Mouse (Mus musculus) hindbrain, postnatal 0 days (tissue): Measurements from ENCODE around the gene Pax2. TPM values are rescaled to one million over a fixed set of nuclear protein-coding genes. Genes with fewer than 3 reads are reported as not detected.

Source experiments
- ATAC-seq: fragments of 200-750 bp; cut with Nextera tagmentation; 2 replicates; pipeline ENCODE4 v1.8.0; 2017; ENCODE audit warnings: mild to moderate bottlenecking, moderate TSS enrichment, moderate library complexity
- DNase-seq: peaks from one replicate; pipeline ENCODE4 v3.0.0-alpha.2; 2015; ENCODE audit warnings: low spot score
- H3K27ac ChIP-seq: fragments of 300-500 bp; sonication (generic); 2 replicates; pipeline ENCODE4 v1.5.1; 2014; ENCODE audit warnings: mild to moderate bottlenecking
- H3K27me3 ChIP-seq: fragments of 300-500 bp; sonication (generic); 2 replicates; pipeline ENCODE4 v1.6.1; 2014; ENCODE audit warnings: low read length, mixed read lengths; ENCODE audit not compliant: insufficient read depth
- H3K36me3 ChIP-seq: fragments of 300-500 bp; sonication (generic); 2 replicates; pipeline ENCODE4 v1.6.1; 2014; ENCODE audit warnings: low read length, mixed read lengths; ENCODE audit not compliant: insufficient read depth
- H3K4me1 ChIP-seq: fragments of 300-500 bp; sonication (generic); 2 replicates; pipeline ENCODE4 v1.6.1; 2014; ENCODE audit warnings: antibody characterized with exemption, low read length, mixed read lengths; ENCODE audit not compliant: insufficient read depth
- H3K4me2 ChIP-seq: fragments of 300-500 bp; sonication (generic); 2 replicates; pipeline ENCODE4 v1.6.1; 2014; ENCODE audit warnings: low read depth, mild to moderate bottlenecking, low read length, moderate library complexity, mixed read lengths
- H3K4me3 ChIP-seq: fragments of 300-500 bp; sonication (generic); 2 replicates; pipeline ENCODE4 v1.5.1; 2014; ENCODE audit warnings: low read length
- H3K9ac ChIP-seq: fragments of 300-500 bp; sonication (generic); replicated peaks from 2 replicates; pipeline ENCODE4 v1.6.1; 2014; ENCODE audit warnings: mild to moderate bottlenecking, low read length, moderate library complexity, mixed read lengths
- H3K9me3 ChIP-seq: fragments of 300-500 bp; sonication (generic); 2 replicates; pipeline ENCODE4 v1.6.1; 2016; ENCODE audit warnings: low read length, mixed read lengths
- CTCF ChIP-seq: IDR thresholded peaks from 2 replicates; pipeline ENCODE4 v1.5.1; 2016; ENCODE audit warnings: antibody characterized with exemption, control low read depth, low read depth
- WGBS: fragments of 180-500 bp; shearing (Covaris S2); extraction: QIAGEN DNeasy Blood & Tissue Kit; methylation state at CpG from one replicate; pipeline ENCODE4 v1.1.7; 2014; 5-methylcytosine and 5-hydroxymethylcytosine counted together
- polyA plus RNA-seq: library from polyadenylated mRNA; unstranded; fragments of >200 nt; fragmentation: Nextera tagmentation; extraction: Ambion mirVana; gene quantifications from 2 replicates; pipeline ENCODE4 v1.2.1, GENCODE M21; 2015
- total RNA-seq: library from RNA; depleted of rRNA; stranded (reverse); fragments of >200 nt; gene quantifications from 2 replicates; pipeline ENCODE4 v1.2.3, GENCODE M21; 2014

Gene Pax2
- total and polyA plus RNA-seq, 2 experiments from 2014 or later, result 8.1 to 11.2 TPM

DNA sequence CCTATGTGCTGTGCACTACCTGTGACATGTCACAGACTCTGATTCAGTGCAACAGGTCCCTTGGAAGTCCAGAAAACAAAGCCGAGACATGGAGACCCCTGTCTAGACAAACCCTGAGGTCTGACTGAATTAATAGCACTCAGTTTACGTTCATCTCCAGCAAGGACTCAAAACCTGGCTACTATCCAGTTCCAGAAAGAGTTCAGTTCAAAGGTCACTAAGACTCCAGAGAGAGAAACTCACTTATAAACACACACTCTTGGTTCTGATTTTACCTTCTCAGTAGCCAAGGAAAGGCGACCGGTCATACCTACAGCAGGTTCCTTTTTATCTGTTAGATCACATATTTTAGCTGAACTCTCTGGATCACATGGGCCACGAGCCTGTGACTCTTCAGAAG lies 43.3 kb downstream of the Pax2 start:
- ATAC-seq (no peak), DNase-seq (no peak)
- no peak overlapping the region for H3K27ac ChIP-seq
- 82% methylated on average over 5 of the region's 5 CpGs for WGBS
- TF ChIP-seq CTCF, result no peak
- H3K4me2 ChIP-seq, result no peak overlapping the region
- no peak overlapping the region for H3K9ac ChIP-seq
- H3K4me3 ChIP-seq, result no peak overlapping the region
- no peaks in the 10 kb centered on the region for H3K27me3 ChIP-seq
- no peaks in the 10 kb centered on the region for H3K36me3 ChIP-seq
- no peaks in the 10 kb centered on the region for H3K9me3 ChIP-seq
- H3K4me1 ChIP-seq, result peaks cover 10% of the 10 kb centered on the region; the same call in 1 of the 2 replicates

DNA sequence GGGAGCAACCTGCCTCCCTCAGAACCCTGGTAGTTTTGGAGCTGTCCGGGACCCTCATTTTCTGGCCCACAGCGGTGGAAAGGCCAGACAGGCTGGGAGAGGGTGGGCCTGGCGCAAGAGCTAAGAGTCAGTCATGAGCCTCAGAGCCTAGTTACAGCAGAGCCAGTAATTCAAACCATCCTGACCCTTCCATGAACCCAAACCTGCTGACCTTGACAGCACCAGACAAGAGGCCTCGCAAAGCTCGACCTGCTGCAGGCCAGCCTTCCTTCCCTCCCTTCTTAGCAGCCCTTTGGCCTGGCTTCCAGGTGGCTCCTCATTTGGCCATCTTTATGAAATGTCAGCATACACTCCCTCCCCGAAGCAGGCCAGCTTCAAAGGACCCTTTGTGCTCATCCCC lies 44.5 kb downstream of the Pax2 start:
- no peak overlapping the region for H3K4me3 ChIP-seq

DNA sequence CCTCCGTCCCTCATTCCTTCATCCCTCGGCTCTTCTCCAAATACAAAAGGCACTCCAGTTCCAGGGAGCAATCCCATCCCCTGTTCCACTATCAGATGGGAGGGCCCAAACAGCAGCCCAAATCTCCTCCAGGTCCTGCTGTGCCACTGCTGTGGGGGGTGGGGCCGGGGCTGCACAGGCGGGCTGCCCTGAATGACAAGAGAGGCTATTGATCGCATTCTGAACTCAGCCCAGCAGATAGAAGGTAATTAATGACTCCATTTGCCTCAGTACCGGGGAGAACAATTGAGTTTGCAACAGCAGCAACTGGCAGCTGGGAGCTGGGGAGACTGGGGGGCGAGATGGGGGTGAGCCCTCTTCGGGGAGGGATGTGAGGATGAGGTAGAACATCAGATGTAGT lies 52.9 kb downstream of the Pax2 start:
- H3K36me3 ChIP-seq, result no peaks in the 10 kb centered on the region
- H3K4me2 ChIP-seq, result no peak overlapping the region
- DNase-seq (no peak), ATAC-seq (no peak)
- TF ChIP-seq CTCF, result no peak
- H3K27ac ChIP-seq, result no peak overlapping the region
- H3K27me3 ChIP-seq, result no peaks in the 10 kb centered on the region
- no peaks in the 10 kb centered on the region for H3K9me3 ChIP-seq
- WGBS, result 8% methylated on average over 8 of the region's 8 CpGs
- H3K4me1 ChIP-seq, result no peaks in the 10 kb centered on the region; the same call in 1 of the 2 replicates
- no peak overlapping the region for H3K9ac ChIP-seq
- H3K4me3 ChIP-seq, result no peak overlapping the region

More for the DNA sequence above, 44.5 kb downstream of the Pax2 start:
- TF ChIP-seq CTCF, result no peak
- H3K27ac ChIP-seq, result no peak overlapping the region
- WGBS, result 61% methylated on average over 6 of the region's 6 CpGs
- no peak for ATAC-seq
- H3K27me3 ChIP-seq, result no peaks in the 10 kb centered on the region
- peaks cover 10% of the 10 kb centered on the region; the same call in 1 of the 2 replicates for H3K4me1 ChIP-seq
- no peak overlapping the region for H3K4me2 ChIP-seq
- H3K9ac ChIP-seq, result no peak overlapping the region
- no peaks in the 10 kb centered on the region for H3K9me3 ChIP-seq
- H3K36me3 ChIP-seq, result no peaks in the 10 kb centered on the region
- DNase-seq, result no peak

DNA sequence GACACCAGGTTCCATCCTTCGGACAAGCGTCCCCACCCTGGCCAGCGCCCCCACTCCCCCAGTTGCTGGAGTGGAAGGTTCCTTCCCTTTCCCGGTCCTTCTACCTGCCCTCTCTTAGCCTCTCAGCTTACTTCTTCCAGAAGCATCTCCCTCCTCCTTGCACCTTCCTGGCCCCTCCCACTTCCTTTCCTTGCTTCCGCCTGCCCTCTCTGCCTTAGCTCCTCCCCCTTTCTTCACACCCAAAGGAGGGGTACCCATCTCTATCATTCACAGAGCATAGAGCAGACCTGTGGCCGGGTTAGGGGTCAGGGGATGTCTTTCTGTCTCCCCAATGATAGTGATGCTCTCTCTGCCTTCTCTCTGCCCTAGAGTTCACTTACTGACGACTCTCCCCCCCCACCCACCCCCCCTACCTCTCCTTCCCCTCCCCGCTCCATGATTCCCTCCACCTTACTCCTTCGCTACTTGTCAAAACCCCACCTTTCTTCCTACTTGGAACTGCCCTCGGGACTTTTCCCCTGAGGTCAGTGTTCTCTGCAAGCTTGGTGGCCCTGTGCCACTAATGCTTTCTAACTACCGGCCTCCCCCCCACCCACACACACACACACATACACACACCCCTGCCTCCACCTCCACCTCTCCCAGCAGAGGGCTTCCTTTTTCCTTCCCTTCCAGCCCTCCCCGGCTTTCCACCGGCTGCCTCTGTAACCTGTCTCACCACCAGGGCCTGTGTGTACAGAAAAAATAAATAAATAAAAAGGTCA lies 57.0 kb downstream of the Pax2 start:
- H3K4me1 ChIP-seq, result no peaks in the 10 kb centered on the region; the same call in 1 of the 2 replicates
- 73% methylated on average over 13 of the region's 13 CpGs for WGBS
- H3K27ac ChIP-seq, result no peak overlapping the region

DNA sequence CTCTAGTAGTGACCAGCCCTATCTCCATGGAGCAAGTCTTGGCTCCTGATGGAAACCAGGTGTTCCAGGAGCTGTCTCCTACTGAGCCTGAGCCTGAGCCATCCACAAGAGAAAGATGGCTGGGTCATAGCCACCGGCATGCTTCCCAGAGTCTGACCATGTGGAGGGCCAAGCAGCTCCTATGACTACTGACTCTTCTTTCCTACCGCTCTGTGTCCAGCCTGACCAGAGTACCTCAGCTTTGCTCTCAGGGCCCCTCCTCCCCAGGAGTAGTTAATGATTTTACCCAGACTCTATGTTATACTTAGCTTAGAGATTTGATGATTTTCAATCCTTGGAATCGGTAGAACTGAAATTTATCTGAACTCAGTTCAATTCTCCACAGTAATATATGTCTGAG lies 59.3 kb downstream of the Pax2 start:
- no peak for ATAC-seq
- Histone ChIP-seq H3K27ac (no peak overlapping the region), H3K4me2 (no peak overlapping the region), H3K9ac (no peak overlapping the region), H3K4me1 (no peaks in the 10 kb centered on the region), H3K36me3 (no peaks in the 10 kb centered on the region), H3K4me3 (no peak overlapping the region), H3K27me3 (no peaks in the 10 kb centered on the region), H3K9me3 (no peaks in the 10 kb centered on the region)
- no peak for DNase-seq
- TF ChIP-seq CTCF, result no peak
- WGBS, result 85% methylated on average over 3 of the region's 3 CpGs

More for the DNA sequence above, 57.0 kb downstream of the Pax2 start:
- DNase-seq (no peak), ATAC-seq (no peak)
- Histone ChIP-seq H3K9me3 (no peaks in the 10 kb centered on the region), H3K4me3 (no peak overlapping the region), H3K9ac (no peak overlapping the region), H3K36me3 (no peaks in the 10 kb centered on the region), H3K4me2 (no peak overlapping the region), H3K27me3 (no peaks in the 10 kb centered on the region)
- TF ChIP-seq CTCF, result no peak

DNA sequence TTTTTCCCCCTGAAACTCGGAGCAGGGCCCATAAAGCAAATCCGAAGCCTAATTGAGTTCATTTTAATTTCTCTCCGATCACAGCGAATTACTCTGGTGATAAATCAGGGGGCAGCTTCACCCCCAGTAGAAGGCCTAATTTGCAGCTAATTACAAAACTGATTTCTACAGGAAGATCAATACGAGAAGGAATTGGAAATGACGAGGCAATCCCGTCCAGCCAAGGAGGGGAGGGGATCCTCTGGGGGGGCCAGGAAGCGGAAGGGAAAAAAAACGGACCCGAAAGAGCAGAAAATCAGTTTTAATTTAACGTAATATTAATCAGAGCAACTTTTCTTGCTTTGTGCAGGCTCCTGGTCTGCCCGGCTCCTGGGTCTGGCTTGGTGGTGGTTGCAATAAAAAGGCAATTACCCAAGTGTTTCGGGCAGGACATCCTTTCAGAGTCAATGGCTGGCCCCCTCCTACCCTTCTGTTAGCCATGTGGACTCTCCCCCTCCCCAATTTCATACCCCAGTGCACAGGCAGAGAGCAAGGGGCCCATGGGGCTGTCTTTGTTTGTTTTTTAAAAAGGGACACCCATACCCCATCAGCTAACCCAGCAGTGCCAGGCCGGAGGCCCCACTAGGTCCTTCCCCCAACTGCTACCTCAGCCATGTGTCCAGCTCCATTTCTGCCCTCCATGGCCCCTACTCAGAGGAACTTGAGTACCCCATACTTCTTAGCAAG lies 61.7 kb downstream of the Pax2 start:
- Histone ChIP-seq H3K4me3 (no peak overlapping the region), H3K9ac (no peak overlapping the region), H3K36me3 (no peaks in the 10 kb centered on the region), H3K4me1 (no peaks in the 10 kb centered on the region), H3K4me2 (no peak overlapping the region), H3K27me3 (no peaks in the 10 kb centered on the region), H3K9me3 (no peaks in the 10 kb centered on the region), H3K27ac (no peak overlapping the region)
- ATAC-seq (no peak), DNase-seq (no peak)
- 49% methylated on average over 14 of the region's 14 CpGs for WGBS
- no peak for TF ChIP-seq CTCF

DNA sequence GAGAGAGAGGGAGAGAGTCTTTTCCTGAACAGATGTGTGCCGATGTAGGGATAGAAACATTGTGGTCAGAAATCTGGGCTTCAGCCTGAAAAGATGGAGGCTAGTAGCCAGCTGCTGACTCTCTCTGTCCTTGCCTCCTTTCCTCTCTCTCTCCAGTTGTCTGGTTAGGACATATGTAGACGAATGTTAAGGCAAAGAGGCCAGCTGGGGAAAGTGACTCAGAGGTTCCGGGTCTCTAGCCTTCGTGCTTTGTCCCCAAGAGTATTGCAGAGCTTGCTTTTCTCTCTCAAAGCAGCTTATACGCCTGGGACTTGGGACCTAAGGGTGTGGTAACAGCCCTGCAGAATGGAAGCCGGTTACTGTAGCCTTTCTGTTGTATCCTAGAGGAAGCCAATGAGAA lies 62.8 kb downstream of the Pax2 start:
- Histone ChIP-seq H3K9ac (no peak overlapping the region), H3K36me3 (no peaks in the 10 kb centered on the region), H3K27me3 (no peaks in the 10 kb centered on the region; the same call in 1 of the 2 replicates), H3K4me2 (no peak overlapping the region), H3K9me3 (no peaks in the 10 kb centered on the region), H3K4me3 (no peak overlapping the region), H3K27ac (no peak overlapping the region), H3K4me1 (no peaks in the 10 kb centered on the region)
- 66% methylated on average over 6 of the region's 6 CpGs for WGBS
- no peak for DNase-seq
- ATAC-seq, result no peak
- no peak for TF ChIP-seq CTCF
